Mouse (Mus musculus): ENCODE data around the gene Gm20388. TPM values are rescaled to one million over a fixed set of nuclear protein-coding genes. Genes with fewer than 3 reads are reported as not detected.

Gm20388 gene
- polyA plus RNA-seq, 1 experiment from 2014 or later, result not detected

DNA sequence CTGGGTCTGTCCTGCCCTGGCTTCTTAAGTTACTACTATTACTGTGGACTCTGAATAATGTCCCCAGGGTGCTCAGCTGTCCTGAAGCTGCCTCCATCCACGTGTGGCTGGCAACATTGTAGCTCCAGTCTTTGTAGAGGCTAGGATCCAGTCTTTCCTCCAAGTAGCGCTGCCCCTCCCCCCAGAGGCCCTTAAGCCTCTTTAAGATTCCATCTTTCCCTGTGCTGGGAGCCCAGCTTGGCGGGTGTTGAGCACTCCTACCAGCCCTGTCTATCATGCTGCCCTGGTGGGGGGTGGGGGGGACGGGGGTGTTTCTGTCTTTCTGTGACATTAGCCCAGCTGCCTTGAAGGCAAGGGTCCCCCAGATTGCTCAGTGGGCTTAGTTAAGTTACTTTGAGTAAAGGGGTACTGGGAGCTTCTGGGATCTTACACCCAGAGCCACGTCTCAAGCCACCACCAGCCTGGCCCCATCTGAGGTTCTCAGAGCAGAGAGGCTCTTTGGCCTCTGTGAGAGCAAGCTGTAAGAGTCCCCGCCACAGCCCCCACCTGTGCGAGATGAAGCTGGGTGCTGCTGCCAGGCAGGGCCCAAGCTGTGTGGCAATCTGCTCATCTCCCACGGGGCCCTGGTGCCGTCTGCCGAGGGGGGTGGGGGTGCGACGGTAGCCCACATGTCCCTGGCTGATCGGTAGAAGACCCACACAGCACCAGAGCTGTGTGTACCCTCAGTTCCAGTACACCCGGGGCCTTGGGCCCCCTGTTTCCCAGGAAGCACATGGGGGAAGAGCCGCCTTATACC is 646.7 kb downstream of the Gm20388 start:
- ATAC-seq, result no peak
- Histone ChIP-seq H3K9ac (ENCODE audit: low read depth, low read length) (no peak overlapping the region), H3K27ac (ENCODE audit: low read depth, low read length) (no peak overlapping the region), H3K4me1 (replicated peaks; ENCODE audit: control insufficient read depth, insufficient read depth, low read length) (0 out of 2 replicates have a peak, but pooled peaks cover 3% of the 10 kb centered on the region), H3K4me3 (ENCODE audit: low read depth, low read length) (no peak overlapping the region), H3K27me3 (replicated peaks; ENCODE audit: control insufficient read depth, insufficient read depth, low read length) (no peaks in the 10 kb centered on the region), H3K9me3 (ENCODE audit: control insufficient read depth) (no peaks in the 10 kb centered on the region), H3K4me2 (replicated peaks; ENCODE audit: low read depth) (no peak overlapping the region), H3K36me3 (ENCODE audit: control insufficient read depth, insufficient read depth) (peaks cover 34% of the 10 kb centered on the region)
- TF ChIP-seq CTCF (IDR thresholded peaks at IDR 0.05; ENCODE audit: low read depth), result no peak
- 71% methylated on average over 15 of the region's 15 CpGs for WGBS

DNA sequence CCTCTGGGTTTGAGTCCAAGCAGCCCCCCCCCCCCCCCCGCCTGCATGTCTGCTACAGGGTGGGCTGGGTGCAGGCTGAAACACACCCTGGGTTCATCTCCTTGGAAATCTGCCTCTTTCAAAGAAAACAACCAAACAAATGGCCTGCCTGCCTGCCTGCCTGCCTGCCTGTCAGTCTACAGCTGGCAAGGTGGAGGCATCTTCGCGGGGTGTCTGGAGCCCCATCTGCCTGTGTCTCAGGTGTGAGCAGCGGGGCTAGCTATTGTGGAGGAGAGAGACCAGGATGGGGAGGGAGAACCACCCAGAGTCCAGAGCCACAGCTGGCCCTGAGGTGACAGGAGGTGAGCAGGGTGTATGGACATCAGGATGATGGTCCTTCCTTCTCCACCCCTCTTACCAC is 647.5 kb downstream of the Gm20388 start:
- WGBS, result 78% methylated on average over 4 of the region's 4 CpGs
- Histone ChIP-seq H3K9me3 (ENCODE audit: control insufficient read depth) (no peaks in the 10 kb centered on the region), H3K4me3 (ENCODE audit: low read depth, low read length) (no peak overlapping the region), H3K27me3 (replicated peaks; ENCODE audit: control insufficient read depth, insufficient read depth, low read length) (no peaks in the 10 kb centered on the region), H3K4me1 (replicated peaks; ENCODE audit: control insufficient read depth, insufficient read depth, low read length) (0 out of 2 replicates have a peak, but pooled peaks cover 3% of the 10 kb centered on the region), H3K4me2 (replicated peaks; ENCODE audit: low read depth) (no peak overlapping the region), H3K27ac (ENCODE audit: low read depth, low read length) (no peak overlapping the region), H3K36me3 (ENCODE audit: control insufficient read depth, insufficient read depth) (peaks cover 42% of the 10 kb centered on the region), H3K9ac (ENCODE audit: low read depth, low read length) (no peak overlapping the region)
- TF ChIP-seq CTCF (IDR thresholded peaks at IDR 0.05; ENCODE audit: low read depth), result no peak
- ATAC-seq, result no peak

DNA sequence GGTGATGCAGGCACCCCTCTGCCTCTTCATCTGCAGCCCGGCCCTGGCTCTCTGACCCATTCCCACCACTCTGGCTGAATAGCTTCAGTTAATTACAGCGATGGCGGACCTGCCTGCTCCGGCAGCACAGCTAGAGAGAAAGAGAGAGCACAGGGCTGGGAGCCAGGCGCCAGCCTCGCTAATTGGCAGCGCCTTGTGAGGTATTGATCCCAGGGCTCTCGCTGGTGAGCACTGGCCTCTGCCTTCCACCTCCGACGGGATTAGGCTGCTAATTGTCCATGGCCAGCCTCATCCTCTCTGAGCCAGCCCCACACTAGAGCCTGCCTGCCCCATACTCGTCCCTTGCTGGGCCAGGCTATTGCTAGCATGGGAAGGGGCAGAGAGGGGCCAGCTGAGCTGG is 649.0 kb downstream of the Gm20388 start:
- H3K4me3 ChIP-seq (ENCODE audit: low read depth, low read length), result no peak overlapping the region
- H3K4me1 ChIP-seq (replicated peaks; ENCODE audit: control insufficient read depth, insufficient read depth, low read length), result 0 out of 2 replicates have a peak, but pooled peaks cover 7% of the 10 kb centered on the region
- peaks cover 41% of the 10 kb centered on the region for H3K36me3 ChIP-seq (ENCODE audit: control insufficient read depth, insufficient read depth)
- no peak overlapping the region for H3K27ac ChIP-seq (ENCODE audit: low read depth, low read length)
- H3K9ac ChIP-seq (ENCODE audit: low read depth, low read length), result no peak overlapping the region
- H3K4me2 ChIP-seq (replicated peaks; ENCODE audit: low read depth), result no peak overlapping the region
- WGBS, result 56% methylated on average over 11 of the region's 11 CpGs
- H3K9me3 ChIP-seq (ENCODE audit: control insufficient read depth), result no peaks in the 10 kb centered on the region
- no peaks in the 10 kb centered on the region for H3K27me3 ChIP-seq (replicated peaks; ENCODE audit: control insufficient read depth, insufficient read depth, low read length)
- no peak for ATAC-seq
- no peak for TF ChIP-seq CTCF (IDR thresholded peaks at IDR 0.05; ENCODE audit: low read depth)

DNA sequence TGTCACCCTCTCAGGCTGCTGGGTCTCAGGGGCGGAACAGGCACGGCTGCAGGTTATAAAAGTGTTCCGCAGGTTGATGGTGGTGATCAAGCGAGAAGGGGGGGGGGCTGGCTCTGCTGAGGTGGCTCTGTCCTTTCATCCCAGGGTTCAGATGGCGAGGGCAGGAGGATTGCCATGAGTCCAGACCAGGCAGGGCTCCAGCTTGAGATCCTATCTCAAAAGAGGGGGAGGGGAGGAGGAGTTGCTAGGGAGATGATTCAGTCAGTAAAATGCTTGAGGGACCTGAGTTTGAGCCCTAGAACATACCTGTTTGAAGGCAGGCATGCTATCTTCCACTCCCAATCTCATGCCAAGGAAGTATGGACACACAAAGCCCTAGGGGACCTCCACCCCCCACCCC is 649.9 kb downstream of the Gm20388 start:
- Histone ChIP-seq H3K4me3 (ENCODE audit: low read depth, low read length) (no peak overlapping the region), H3K36me3 (ENCODE audit: control insufficient read depth, insufficient read depth) (peaks cover 44% of the 10 kb centered on the region), H3K9me3 (ENCODE audit: control insufficient read depth) (no peaks in the 10 kb centered on the region), H3K9ac (ENCODE audit: low read depth, low read length) (no peak overlapping the region), H3K4me1 (replicated peaks; ENCODE audit: control insufficient read depth, insufficient read depth, low read length) (0 out of 2 replicates have a peak, but pooled peaks cover 7% of the 10 kb centered on the region), H3K27me3 (replicated peaks; ENCODE audit: control insufficient read depth, insufficient read depth, low read length) (no peaks in the 10 kb centered on the region), H3K27ac (ENCODE audit: low read depth, low read length) (no peak overlapping the region), H3K4me2 (replicated peaks; ENCODE audit: low read depth) (no peak overlapping the region)
- WGBS, result 91% methylated on average over 5 of the region's 5 CpGs
- no peak for ATAC-seq
- no peak for TF ChIP-seq CTCF (IDR thresholded peaks at IDR 0.05; ENCODE audit: low read depth)

DNA sequence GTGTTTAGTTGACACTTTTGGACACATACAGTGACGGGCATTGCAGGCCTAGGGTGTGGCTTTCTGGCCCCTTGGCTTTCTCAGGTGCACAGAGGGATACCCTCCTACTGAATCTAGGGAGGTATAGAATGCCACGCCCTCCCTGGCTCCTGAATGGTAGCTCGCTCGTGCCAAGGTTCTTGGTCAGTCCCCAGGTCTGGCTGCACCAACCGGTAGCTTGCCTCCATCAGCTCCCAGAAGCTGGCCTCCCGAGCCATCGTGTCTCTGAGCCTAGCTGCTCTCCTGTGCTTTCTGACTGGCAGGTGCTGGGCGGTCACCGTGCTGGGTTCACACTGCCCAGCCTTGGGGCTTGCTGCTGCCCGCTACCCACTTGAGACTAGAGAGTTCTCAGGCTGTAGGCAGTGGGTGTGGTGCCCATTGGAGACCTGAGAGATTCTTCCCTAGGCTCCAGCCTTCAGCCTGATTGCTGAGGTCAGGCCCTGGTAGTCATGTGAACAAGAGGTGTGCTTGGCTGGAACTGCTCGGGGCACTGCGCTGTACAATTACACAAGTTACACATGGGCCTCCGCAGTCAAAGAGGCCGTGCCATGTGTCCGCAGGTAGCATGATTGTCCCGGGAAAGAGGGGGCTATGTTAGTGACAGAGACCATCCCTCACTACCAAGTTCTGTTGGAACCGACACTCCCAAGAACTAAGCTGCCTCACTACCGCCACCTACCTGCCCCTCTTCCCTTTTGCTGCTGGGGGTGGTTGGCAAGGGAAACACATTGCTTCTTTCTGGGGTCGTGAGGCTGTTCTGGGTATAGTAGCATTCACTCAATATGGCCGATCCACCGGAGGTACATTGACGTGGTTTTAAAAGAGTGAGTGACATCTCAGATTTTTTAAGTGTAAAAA is 651.1 kb downstream of the Gm20388 start:
- Histone ChIP-seq H3K27me3 (replicated peaks; ENCODE audit: control insufficient read depth, insufficient read depth, low read length) (no peaks in the 10 kb centered on the region), H3K9ac (ENCODE audit: low read depth, low read length) (no peak overlapping the region), H3K9me3 (ENCODE audit: control insufficient read depth) (no peaks in the 10 kb centered on the region), H3K4me1 (replicated peaks; ENCODE audit: control insufficient read depth, insufficient read depth, low read length) (0 out of 2 replicates have a peak, but pooled peaks cover 6% of the 10 kb centered on the region), H3K4me3 (ENCODE audit: low read depth, low read length) (no peak overlapping the region), H3K4me2 (replicated peaks; ENCODE audit: low read depth) (no peak overlapping the region), H3K27ac (ENCODE audit: low read depth, low read length) (no peak overlapping the region), H3K36me3 (ENCODE audit: control insufficient read depth, insufficient read depth) (peaks cover 57% of the 10 kb centered on the region)
- peak; percentile 8; the same call in 1 of the 2 replicates for ATAC-seq
- WGBS, result 73% methylated on average over 22 of the region's 22 CpGs
- TF ChIP-seq CTCF (IDR thresholded peaks at IDR 0.05; ENCODE audit: low read depth), result peak; percentile 75
